Mouse (Mus musculus) limb, embryonic 14.5 days (tissue): ENCODE results near the gene Bcap29. TPM values are rescaled to one million over a fixed set of nuclear protein-coding genes. Genes with fewer than 3 reads are reported as not detected.

ENCODE experiments used
- ATAC-seq: fragments of 200-750 bp; cut with Nextera tagmentation; 2 replicates; pipeline ENCODE4 v1.8.0; 2017; ENCODE audit warnings: low read depth, moderate number of reproducible peaks, moderate TSS enrichment; ENCODE audit not compliant: low FRiP score
- DNase-seq: peaks from one replicate; pipeline ENCODE4 v3.0.0-alpha.2; 2015; ENCODE audit warnings: low spot score
- H3K27ac ChIP-seq: fragments of 300-500 bp; sonication (generic); replicated peaks from 2 replicates; pipeline ENCODE4 v1.5.1; 2014; ENCODE audit warnings: low read depth, mild to moderate bottlenecking, low read length, moderate library complexity, mixed read lengths
- H3K27me3 ChIP-seq: fragments of 300-500 bp; sonication (generic); 2 replicates; pipeline ENCODE4 v1.6.1; 2014; ENCODE audit warnings: low read length, mixed read lengths; ENCODE audit not compliant: control insufficient read depth, insufficient read depth
- H3K36me3 ChIP-seq: fragments of 300-500 bp; sonication (generic); 2 replicates; pipeline ENCODE4 v1.6.1; 2014; ENCODE audit warnings: mild to moderate bottlenecking, low read length, moderate library complexity, mixed read lengths; ENCODE audit not compliant: control insufficient read depth, insufficient read depth
- H3K4me1 ChIP-seq: fragments of 300-500 bp; sonication (generic); 2 replicates; pipeline ENCODE4 v1.6.1; 2014; ENCODE audit warnings: antibody characterized with exemption, low read length, mixed read lengths; ENCODE audit not compliant: control insufficient read depth, insufficient read depth
- H3K4me2 ChIP-seq: fragments of 300-500 bp; sonication (generic); replicated peaks from 2 replicates; pipeline ENCODE4 v1.6.1; 2014; ENCODE audit warnings: low read depth, mild to moderate bottlenecking, low read length, moderate library complexity; ENCODE audit not compliant: severe bottlenecking
- H3K4me3 ChIP-seq: fragments of 300-500 bp; sonication (generic); replicated peaks from 2 replicates; pipeline ENCODE4 v1.5.1; 2014; ENCODE audit warnings: low read length
- H3K9ac ChIP-seq: fragments of 300-500 bp; sonication (generic); 2 replicates; pipeline ENCODE4 v1.6.1; 2014; ENCODE audit warnings: mild to moderate bottlenecking, low read depth, low read length, moderate library complexity; ENCODE audit not compliant: severe bottlenecking
- H3K9me3 ChIP-seq: fragments of 300-500 bp; sonication (generic); 2 replicates; pipeline ENCODE4 v1.6.1; 2016; ENCODE audit warnings: low read length; ENCODE audit not compliant: control insufficient read depth
- POLR2A ChIP-seq: fragments of 200-500 bp; IDR thresholded peaks from 2 replicates; pipeline ENCODE4 v1.8.0; 2012; ENCODE audit warnings: inconsistent platforms, mild to moderate bottlenecking, moderate library complexity, borderline replicate concordance; ENCODE audit not compliant: insufficient read depth, insufficient read length; ENCODE audit errors: extremely low read depth
- WGBS: fragments of 180-500 bp; shearing (Covaris S2); extraction: QIAGEN DNeasy Blood & Tissue Kit; methylation state at CpG from one replicate; pipeline ENCODE4 v1.1.7; 2014; 5-methylcytosine and 5-hydroxymethylcytosine counted together
- polyA plus RNA-seq, 2 experiments: library from polyadenylated mRNA; depleted of rRNA in 1 of 2; stranded (reverse) in 1 of 2; unstranded in 1 of 2; fragments of >200 nt; fragmentation: Nextera tagmentation in 1 of 2; extraction: Ambion mirVana in 1 of 2; gene quantifications; 2 replicates each; pipeline versions ENCODE4 v1.2.1 to v1.2.3; 2012 to 2014

Gene Bcap29
- polyA plus RNA-seq (2012; rRNA removed) (10.3 and 13.5 TPM in 2 replicates), polyA plus RNA-seq (2014; fragmentation: Nextera tagmentation; extraction: Ambion mirVana) (32.5 and 34.0 TPM in 2 replicates)

DNA sequence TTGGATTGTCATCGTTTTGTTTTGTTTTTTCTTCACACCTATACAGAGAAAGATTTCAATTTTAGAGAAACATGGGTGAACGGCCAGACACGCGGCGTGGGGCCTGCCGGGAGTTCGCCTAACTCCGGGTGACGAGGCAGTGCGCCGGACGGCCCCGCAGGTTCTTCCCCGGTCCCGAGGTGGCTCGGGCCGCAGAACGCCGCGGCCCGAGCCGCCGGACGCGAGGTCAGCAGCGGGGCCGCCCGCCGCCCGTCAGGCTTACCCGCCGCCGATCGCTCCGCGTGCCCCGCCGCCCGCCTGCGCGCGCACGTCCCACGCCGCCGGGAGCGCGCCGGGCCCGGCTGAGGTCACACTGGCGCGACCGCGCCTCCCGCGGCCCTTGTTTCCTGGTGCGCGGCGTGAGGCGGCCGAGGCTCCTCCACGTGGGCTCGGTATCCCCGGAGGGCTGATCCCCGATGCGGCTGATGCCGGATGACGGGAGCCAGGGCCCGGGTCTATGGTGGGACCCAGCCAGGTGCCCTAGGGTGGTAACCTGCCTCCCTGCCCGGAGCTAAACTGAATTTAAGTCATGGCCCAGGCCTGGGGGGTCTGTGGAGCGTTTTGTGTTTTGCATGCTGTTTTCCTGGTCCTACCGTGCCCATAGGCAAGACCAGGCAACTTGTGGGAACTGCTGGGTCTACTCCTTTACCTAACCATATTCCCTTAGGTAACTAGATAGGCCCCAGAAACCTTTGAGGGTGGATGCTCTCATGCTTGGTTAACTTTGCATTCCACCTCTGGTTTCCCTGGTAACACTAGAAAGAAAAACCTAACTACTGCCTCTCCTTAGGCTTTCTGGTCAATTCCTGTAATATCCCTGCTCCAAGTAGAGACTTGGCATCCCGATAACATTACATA lies at the start of gene Bcap29:
TSS of gene Bcap29 (minus strand) at position 316 of the 897 bp plus-strand sequence.
- peak; percentile 88 for ATAC-seq
- Histone ChIP-seq H3K27me3 (no peaks in the 10 kb centered on the region), H3K9me3 (no peaks in the 10 kb centered on the region), H3K36me3 (no peaks in the 10 kb centered on the region), H3K4me3 (peak within 1 kb of the TSS; percentile 61), H3K4me1 (peaks cover 4% of the 10 kb centered on the region; the same call in 1 of the 2 replicates), H3K27ac (peak within 1 kb of the TSS; percentile 73), H3K4me2 (peak within 1 kb of the TSS; percentile 76), H3K9ac (peak within 1 kb of the TSS; percentile 88)
- peak; percentile 58 for DNase-seq
- WGBS: 2% methylated on average over 60 of the region's 73 CpGs
- peak; percentile 77; the same call in 1 of the 2 replicates for TF ChIP-seq POLR2A

DNA sequence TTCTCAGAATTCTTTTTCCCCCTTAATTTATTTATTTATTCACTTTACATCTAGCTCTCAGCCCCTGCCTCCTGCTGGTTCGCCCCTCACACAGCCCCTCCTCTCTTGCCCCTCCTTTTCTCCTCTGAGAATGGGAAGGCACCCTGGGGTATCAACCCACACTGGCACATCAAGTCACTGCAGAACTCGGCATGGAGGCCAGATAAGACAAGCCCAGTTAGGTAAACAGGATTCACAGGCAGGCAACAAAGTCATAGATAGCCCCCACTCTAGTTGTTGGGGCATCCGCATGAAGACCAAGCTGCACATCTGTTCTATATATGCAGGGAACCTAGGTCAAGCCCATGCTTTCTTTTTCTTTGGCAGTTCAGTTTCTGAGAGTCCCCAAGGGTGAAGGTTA lies 32.7 kb upstream of the Bcap29 start:
- no peak for ATAC-seq
- Histone ChIP-seq H3K4me1 (no peaks in the 10 kb centered on the region), H3K9me3 (no peaks in the 10 kb centered on the region), H3K9ac (no peak overlapping the region), H3K27ac (no peak overlapping the region), H3K4me3 (no peak overlapping the region), H3K4me2 (no peak overlapping the region), H3K36me3 (peaks cover 63% of the 10 kb centered on the region), H3K27me3 (no peaks in the 10 kb centered on the region)
- no peak for DNase-seq
- no peak for TF ChIP-seq POLR2A
- 71% methylated on average over 3 of the region's 3 CpGs for WGBS

DNA sequence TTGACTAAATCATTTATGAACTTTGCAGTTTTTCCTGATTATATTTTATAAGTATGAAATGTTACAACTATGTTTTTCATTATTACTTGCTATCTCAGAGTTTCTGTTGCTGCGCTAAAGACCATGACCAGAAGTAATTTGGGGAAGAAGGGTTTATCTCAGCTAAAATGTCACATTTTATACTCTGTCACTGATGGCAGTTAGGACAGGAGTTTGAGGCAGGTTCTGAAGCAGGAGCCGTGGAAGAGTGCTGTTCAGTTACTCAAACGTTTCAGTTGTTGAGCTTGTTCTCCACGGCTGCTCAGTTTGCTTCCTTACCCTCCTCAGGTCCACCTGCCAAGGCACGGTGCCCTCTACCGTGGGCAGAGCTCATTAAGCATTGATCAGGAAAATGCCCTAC lies 31.5 kb upstream of the Bcap29 start:
- DNase-seq (no peak), ATAC-seq (no peak)
- no peak for TF ChIP-seq POLR2A
- H3K4me3 ChIP-seq: no peak overlapping the region
- H3K27ac ChIP-seq: no peak overlapping the region
- H3K36me3 ChIP-seq: peaks cover 60% of the 10 kb centered on the region
- no peaks in the 10 kb centered on the region for H3K9me3 ChIP-seq
- no peak overlapping the region for H3K9ac ChIP-seq
- no peaks in the 10 kb centered on the region for H3K27me3 ChIP-seq
- WGBS: 75% methylated on average over 6 of the region's 6 CpGs
- H3K4me1 ChIP-seq: no peaks in the 10 kb centered on the region
- no peak overlapping the region for H3K4me2 ChIP-seq

DNA sequence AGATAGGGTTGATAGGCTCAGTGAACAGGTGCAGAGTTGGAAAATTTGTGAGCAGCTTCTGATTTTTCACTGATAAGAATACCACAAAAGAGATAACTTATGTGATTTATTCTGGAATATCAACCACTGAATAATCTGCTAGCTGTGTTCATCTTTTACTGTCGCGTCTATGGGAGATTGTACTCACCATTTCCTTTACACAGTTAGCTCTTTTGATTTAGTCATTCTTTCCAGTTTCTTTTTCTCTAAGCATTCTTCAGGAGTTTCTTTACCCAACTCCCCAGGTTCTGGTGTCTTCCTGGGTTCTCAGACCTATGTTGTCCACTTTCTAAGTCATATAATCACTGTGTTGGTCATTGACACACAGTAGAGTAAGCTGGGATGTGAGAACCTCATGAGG lies 22.4 kb upstream of the Bcap29 start:
- H3K9ac ChIP-seq: no peak overlapping the region
- no peak for TF ChIP-seq POLR2A
- no peak overlapping the region for H3K4me2 ChIP-seq
- no peak overlapping the region for H3K27ac ChIP-seq
- no peak overlapping the region for H3K4me3 ChIP-seq
- peaks cover 3% of the 10 kb centered on the region; the same call in 1 of the 2 replicates for H3K36me3 ChIP-seq
- H3K4me1 ChIP-seq: peaks cover 4% of the 10 kb centered on the region; the same call in 1 of the 2 replicates
- no peaks in the 10 kb centered on the region for H3K9me3 ChIP-seq
- 99% methylated on average over 2 of the region's 2 CpGs for WGBS
- DNase-seq: no peak
- no peak for ATAC-seq
- no peaks in the 10 kb centered on the region for H3K27me3 ChIP-seq

DNA sequence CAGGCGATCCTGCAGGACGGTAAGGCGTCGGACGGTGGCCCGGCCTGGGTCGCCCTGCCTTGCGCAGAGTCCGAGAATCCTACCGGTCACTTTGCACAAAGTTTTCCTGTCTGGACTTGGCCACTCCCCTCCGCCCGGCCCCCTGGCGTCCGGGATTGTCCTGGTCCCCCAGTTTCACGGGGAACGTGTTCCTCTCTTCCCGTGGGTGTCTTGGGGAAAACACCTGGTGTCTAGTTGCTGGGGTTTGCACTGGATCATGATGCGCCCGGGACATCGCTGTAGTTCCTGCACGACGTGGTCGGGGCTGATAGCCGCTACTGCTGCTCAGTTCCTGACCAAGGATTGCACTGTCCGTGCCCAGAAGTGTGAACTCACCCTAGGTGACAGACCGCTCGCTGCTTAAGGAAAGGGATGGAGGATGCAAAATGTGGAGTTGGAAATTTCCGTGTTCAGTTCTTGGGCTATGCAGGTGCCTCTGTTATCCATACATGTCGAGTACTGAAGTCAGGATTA lies 20.6 kb upstream of the Bcap29 start:
- peak overlapping the region; percentile 89 for H3K9ac ChIP-seq
- TF ChIP-seq POLR2A: no peak
- no peaks in the 10 kb centered on the region for H3K36me3 ChIP-seq
- DNase-seq (no peak), ATAC-seq (peak; percentile 72)
- peaks cover 4% of the 10 kb centered on the region; the same call in 1 of the 2 replicates for H3K4me1 ChIP-seq
- peak overlapping the region; percentile 87 for H3K4me3 ChIP-seq
- peak overlapping the region; percentile 91 for H3K27ac ChIP-seq
- no peaks in the 10 kb centered on the region for H3K27me3 ChIP-seq
- peak overlapping the region; percentile 65 for H3K4me2 ChIP-seq
- under 1% methylated on average over 29 of the region's 29 CpGs for WGBS
- no peaks in the 10 kb centered on the region for H3K9me3 ChIP-seq
